Mouse (Mus musculus): Measurements from ENCODE around the gene Adgrb3. TPM values are rescaled to one million over a fixed set of nuclear protein-coding genes. Genes with fewer than 3 reads are reported as not detected.

Adgrb3 gene
- polyA plus RNA-seq, 1 experiment from 2014 or later, result 40.0 TPM

DNA sequence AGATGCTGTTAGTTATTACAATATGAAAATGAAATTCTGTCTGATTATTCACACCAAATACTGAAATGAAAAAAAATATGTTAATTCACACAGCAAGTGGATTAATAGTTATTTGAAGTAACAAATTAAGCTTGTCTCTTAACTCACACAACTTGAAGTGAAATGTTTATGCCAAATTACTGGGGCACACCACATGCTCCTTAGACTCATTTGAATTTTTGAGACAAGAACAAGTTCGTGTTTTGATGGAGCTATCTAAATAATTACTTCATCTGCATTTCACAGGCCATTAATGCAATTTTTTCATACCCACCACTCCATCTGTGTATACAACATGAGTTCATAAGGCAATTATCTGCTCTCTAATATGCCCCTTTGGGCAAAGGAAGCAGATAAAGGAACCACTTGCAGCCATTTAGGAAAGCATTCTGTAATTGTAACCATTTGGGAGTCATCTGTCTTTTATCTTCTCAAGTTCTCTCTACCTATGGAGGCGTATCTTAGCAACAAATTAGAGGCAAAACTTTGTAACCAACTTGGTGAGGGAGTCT lies 240.9 kb downstream of the Adgrb3 start:
- no peaks in the 10 kb centered on the region for H3K36me3 ChIP-seq (ENCODE audit: control insufficient read depth, insufficient read depth, low read length)
- DNase-seq (ENCODE audit: low spot score), result peak; percentile 72
- no peak overlapping the region for H3K27ac ChIP-seq (ENCODE audit: low read depth, low read length)
- H3K4me2 ChIP-seq (ENCODE audit: low read length), result no peak overlapping the region
- H3K4me3 ChIP-seq (ENCODE audit: low read depth, low read length), result no peak overlapping the region
- H3K27me3 ChIP-seq (replicated peaks; ENCODE audit: control insufficient read depth, insufficient read depth, low read length), result no peaks in the 10 kb centered on the region
- H3K4me1 ChIP-seq (ENCODE audit: control insufficient read depth, insufficient read depth, low read length), result no peaks in the 10 kb centered on the region
- H3K9me3 ChIP-seq (replicated peaks; ENCODE audit: control insufficient read depth, low read length), result no peaks in the 10 kb centered on the region
- WGBS, result 46% methylated on average over 2 of the region's 2 CpGs
- no peak overlapping the region for H3K9ac ChIP-seq (ENCODE audit: low read length)
- ATAC-seq, result peak; percentile 80

- DNase-seq (ENCODE audit: low spot score) (peak; percentile 3), ATAC-seq (no peak)
- H3K4me1 ChIP-seq (ENCODE audit: control insufficient read depth, insufficient read depth, low read length), result no peaks in the 10 kb centered on the region
- no peak overlapping the region for H3K9ac ChIP-seq (ENCODE audit: low read length)
- H3K4me2 ChIP-seq (ENCODE audit: low read length), result no peak overlapping the region
- H3K27me3 ChIP-seq (replicated peaks; ENCODE audit: control insufficient read depth, insufficient read depth, low read length), result no peaks in the 10 kb centered on the region
- H3K9me3 ChIP-seq (replicated peaks; ENCODE audit: control insufficient read depth, low read length), result no peaks in the 10 kb centered on the region
- H3K4me3 ChIP-seq (ENCODE audit: low read depth, low read length), result no peak overlapping the region
- H3K27ac ChIP-seq (ENCODE audit: low read depth, low read length), result no peak overlapping the region
- no peaks in the 10 kb centered on the region for H3K36me3 ChIP-seq (ENCODE audit: control insufficient read depth, insufficient read depth, low read length)
- WGBS, result 82% methylated on average over 1 of the region's 1 CpGs
Measured at GRCm38 (mm10) chr1:25581698-25582097, 247.8 kb downstream of the Adgrb3 start.

GRCm38 (mm10) chr1:25577836-25578235 lies 251.7 kb downstream of the Adgrb3 start:
- H3K9ac ChIP-seq (ENCODE audit: low read length), result no peak overlapping the region
- ATAC-seq (no peak), DNase-seq (ENCODE audit: low spot score) (no peak)
- H3K36me3 ChIP-seq (ENCODE audit: control insufficient read depth, insufficient read depth, low read length), result no peaks in the 10 kb centered on the region
- no peak overlapping the region for H3K4me2 ChIP-seq (ENCODE audit: low read length)
- WGBS, result 66% methylated on average over 4 of the region's 4 CpGs
- H3K9me3 ChIP-seq (replicated peaks; ENCODE audit: control insufficient read depth, low read length), result no peaks in the 10 kb centered on the region
- H3K4me1 ChIP-seq (ENCODE audit: control insufficient read depth, insufficient read depth, low read length), result no peaks in the 10 kb centered on the region
- no peak overlapping the region for H3K27ac ChIP-seq (ENCODE audit: low read depth, low read length)
- no peak overlapping the region for H3K4me3 ChIP-seq (ENCODE audit: low read depth, low read length)
- no peaks in the 10 kb centered on the region for H3K27me3 ChIP-seq (replicated peaks; ENCODE audit: control insufficient read depth, insufficient read depth, low read length)

DNA sequence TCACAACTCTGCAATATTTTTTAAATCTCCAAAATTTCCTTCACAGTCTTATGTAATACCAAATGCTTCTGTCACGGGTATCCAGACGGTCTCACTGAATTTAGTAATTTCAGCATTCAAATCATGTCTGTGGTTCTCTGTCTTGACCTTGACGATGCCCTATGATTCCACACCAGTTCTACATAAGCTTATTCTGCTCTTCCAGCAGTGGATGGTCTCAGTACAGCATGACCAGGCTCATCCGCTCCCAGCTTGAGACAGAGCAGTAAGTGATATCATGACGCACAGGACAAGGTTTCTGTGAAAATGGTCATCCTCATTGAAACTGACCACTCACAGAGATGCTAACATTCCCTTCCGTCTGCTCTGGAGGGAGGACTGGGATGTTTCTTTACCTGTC lies 252.9 kb downstream of the Adgrb3 start:
- Histone ChIP-seq H3K27ac (ENCODE audit: low read depth, low read length) (no peak overlapping the region), H3K36me3 (ENCODE audit: control insufficient read depth, insufficient read depth, low read length) (no peaks in the 10 kb centered on the region), H3K4me2 (ENCODE audit: low read length) (no peak overlapping the region), H3K4me3 (ENCODE audit: low read depth, low read length) (no peak overlapping the region), H3K4me1 (ENCODE audit: control insufficient read depth, insufficient read depth, low read length) (no peaks in the 10 kb centered on the region), H3K9ac (ENCODE audit: low read length) (no peak overlapping the region), H3K27me3 (replicated peaks; ENCODE audit: control insufficient read depth, insufficient read depth, low read length) (no peaks in the 10 kb centered on the region), H3K9me3 (replicated peaks; ENCODE audit: control insufficient read depth, low read length) (no peaks in the 10 kb centered on the region)
- WGBS, result 91% methylated on average over 6 of the region's 6 CpGs
- no peak for DNase-seq (ENCODE audit: low spot score)
- no peak for ATAC-seq

DNA sequence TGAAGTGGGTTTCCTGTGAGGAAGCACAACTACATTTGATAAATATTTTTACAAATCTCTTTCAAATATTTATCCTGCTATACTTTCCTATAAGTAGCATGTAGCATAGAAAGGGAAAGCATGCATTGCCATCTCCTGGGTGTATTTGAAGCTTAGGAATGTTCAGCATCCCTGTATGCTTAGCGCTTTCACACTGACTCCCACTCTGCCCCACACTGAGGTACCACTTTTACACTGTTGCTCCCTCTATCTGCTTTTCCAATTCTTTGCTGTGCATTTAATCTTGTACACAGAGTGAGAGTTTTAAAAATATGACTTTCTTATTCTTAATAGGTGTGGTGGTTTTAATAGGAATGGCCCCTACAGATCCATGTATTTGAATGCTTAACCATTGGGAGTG lies 261.4 kb downstream of the Adgrb3 start:
- no peak overlapping the region for H3K27ac ChIP-seq (ENCODE audit: low read depth, low read length)

DNA sequence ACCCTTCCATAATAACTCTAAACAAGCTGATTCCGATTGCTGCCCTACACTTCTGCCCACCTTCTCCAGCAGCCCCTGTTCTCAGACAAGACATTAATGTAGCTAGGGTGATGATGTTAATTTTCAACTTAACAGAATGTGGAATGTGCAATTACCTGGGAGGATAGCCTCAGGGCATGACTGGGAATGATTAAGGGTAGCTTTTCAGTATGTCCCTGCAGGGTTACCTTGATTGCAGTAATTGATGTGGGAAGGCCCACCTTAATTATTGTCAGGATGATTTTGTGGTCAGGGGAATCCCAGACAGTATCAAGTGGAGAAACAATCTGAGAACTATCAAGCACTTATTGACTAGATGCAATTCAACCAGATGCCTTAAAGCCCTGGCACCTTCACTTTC lies 283.4 kb downstream of the Adgrb3 start:
- ATAC-seq, result no peak
- H3K9ac ChIP-seq (ENCODE audit: low read length), result no peak overlapping the region
- H3K4me3 ChIP-seq (ENCODE audit: low read depth, low read length), result no peak overlapping the region
- H3K4me1 ChIP-seq (ENCODE audit: control insufficient read depth, insufficient read depth, low read length), result no peaks in the 10 kb centered on the region
- no peak overlapping the region for H3K4me2 ChIP-seq (ENCODE audit: low read length)
- no peaks in the 10 kb centered on the region for H3K9me3 ChIP-seq (replicated peaks; ENCODE audit: control insufficient read depth, low read length)
- H3K36me3 ChIP-seq (ENCODE audit: control insufficient read depth, insufficient read depth, low read length), result no peaks in the 10 kb centered on the region
- no peak overlapping the region for H3K27ac ChIP-seq (ENCODE audit: low read depth, low read length)
- no peaks in the 10 kb centered on the region for H3K27me3 ChIP-seq (replicated peaks; ENCODE audit: control insufficient read depth, insufficient read depth, low read length)
- WGBS, result 75% methylated on average over 1 of the region's 1 CpGs
- DNase-seq (ENCODE audit: low spot score), result no peak

More for the DNA sequence above, 261.4 kb downstream of the Adgrb3 start:
- H3K4me1 ChIP-seq (ENCODE audit: control insufficient read depth, insufficient read depth, low read length), result no peaks in the 10 kb centered on the region
- no peaks in the 10 kb centered on the region for H3K27me3 ChIP-seq (replicated peaks; ENCODE audit: control insufficient read depth, insufficient read depth, low read length)
- H3K9ac ChIP-seq (ENCODE audit: low read length), result no peak overlapping the region
- H3K4me3 ChIP-seq (ENCODE audit: low read depth, low read length), result no peak overlapping the region
- H3K9me3 ChIP-seq (replicated peaks; ENCODE audit: control insufficient read depth, low read length), result no peaks in the 10 kb centered on the region
- no peaks in the 10 kb centered on the region for H3K36me3 ChIP-seq (ENCODE audit: control insufficient read depth, insufficient read depth, low read length)
- 97% methylated on average over 1 of the region's 1 CpGs for WGBS
- DNase-seq (ENCODE audit: low spot score), result no peak
- no peak overlapping the region for H3K4me2 ChIP-seq (ENCODE audit: low read length)
- no peak for ATAC-seq

GRCm38 (mm10) chr1:25543915-25544314 lies 285.6 kb downstream of the Adgrb3 start:
- 82% methylated on average over 2 of the region's 2 CpGs for WGBS
- H3K9ac ChIP-seq (ENCODE audit: low read length), result no peak overlapping the region
- H3K4me2 ChIP-seq (ENCODE audit: low read length), result no peak overlapping the region
- no peak overlapping the region for H3K27ac ChIP-seq (ENCODE audit: low read depth, low read length)
- no peaks in the 10 kb centered on the region for H3K4me1 ChIP-seq (ENCODE audit: control insufficient read depth, insufficient read depth, low read length)
- ATAC-seq (no peak), DNase-seq (ENCODE audit: low spot score) (no peak)
- H3K36me3 ChIP-seq (ENCODE audit: control insufficient read depth, insufficient read depth, low read length), result no peaks in the 10 kb centered on the region
- H3K4me3 ChIP-seq (ENCODE audit: low read depth, low read length), result no peak overlapping the region
- no peaks in the 10 kb centered on the region for H3K9me3 ChIP-seq (replicated peaks; ENCODE audit: control insufficient read depth, low read length)
- no peaks in the 10 kb centered on the region for H3K27me3 ChIP-seq (replicated peaks; ENCODE audit: control insufficient read depth, insufficient read depth, low read length)

GRCm38 (mm10) chr1:25542891-25543290 lies 286.6 kb downstream of the Adgrb3 start:
- Histone ChIP-seq H3K4me2 (ENCODE audit: low read length) (no peak overlapping the region), H3K36me3 (ENCODE audit: control insufficient read depth, insufficient read depth, low read length) (no peaks in the 10 kb centered on the region), H3K27ac (ENCODE audit: low read depth, low read length) (no peak overlapping the region), H3K4me3 (ENCODE audit: low read depth, low read length) (no peak overlapping the region), H3K27me3 (replicated peaks; ENCODE audit: control insufficient read depth, insufficient read depth, low read length) (no peaks in the 10 kb centered on the region), H3K4me1 (ENCODE audit: control insufficient read depth, insufficient read depth, low read length) (no peaks in the 10 kb centered on the region), H3K9ac (ENCODE audit: low read length) (no peak overlapping the region), H3K9me3 (replicated peaks; ENCODE audit: control insufficient read depth, low read length) (no peaks in the 10 kb centered on the region)
- no peak for ATAC-seq
- 48% methylated on average over 3 of the region's 3 CpGs for WGBS
- no peak for DNase-seq (ENCODE audit: low spot score)

GRCm38 (mm10) chr1:25526976-25527375 lies 302.5 kb downstream of the Adgrb3 start:
- H3K27me3 ChIP-seq (replicated peaks; ENCODE audit: control insufficient read depth, insufficient read depth, low read length), result no peaks in the 10 kb centered on the region
- no peaks in the 10 kb centered on the region for H3K4me1 ChIP-seq (ENCODE audit: control insufficient read depth, insufficient read depth, low read length)
- no peaks in the 10 kb centered on the region for H3K36me3 ChIP-seq (ENCODE audit: control insufficient read depth, insufficient read depth, low read length)
- H3K27ac ChIP-seq (ENCODE audit: low read depth, low read length), result no peak overlapping the region
- H3K9me3 ChIP-seq (replicated peaks; ENCODE audit: control insufficient read depth, low read length), result no peaks in the 10 kb centered on the region
- 66% methylated on average over 4 of the region's 4 CpGs for WGBS
- DNase-seq (ENCODE audit: low spot score), result peak; percentile 59
- no peak for ATAC-seq
- H3K9ac ChIP-seq (ENCODE audit: low read length), result no peak overlapping the region
- H3K4me2 ChIP-seq (ENCODE audit: low read length), result no peak overlapping the region
- no peak overlapping the region for H3K4me3 ChIP-seq (ENCODE audit: low read depth, low read length)

Data from forebrain, embryonic 14.5 days (tissue).